18 mouse cellular contexts compared by ENCODE assay signal in genomic region chr7:45507583-45507982, GRCm38 (mm10). TPM values are rescaled to one million over a fixed set of nuclear protein-coding genes. Genes with fewer than 3 reads are reported as not detected.
DNase-seq lines count a peak whose midpoint lies in the region; ATAC-seq and TF ChIP-seq lines count a peak whose summit lies in the region.
"Had no signal": no experiment of that assay in that cellular context is flagged by ENCODE, and none has a peak within 500 bp of the region (broad histone marks: within the 10 kb centered on the region; RNA-seq: fewer than 3 reads in every experiment).

No protein-coding gene starts in this region.

- no peak for TF ChIP-seq CTCF in G1E (IDR thresholded peaks at IDR 0.05; ENCODE audit: low read depth, low read length)

- H3K9ac ChIP-seq in heart, embryonic 13.5 days, result no peak overlapping the region
- no peak overlapping the region; the same call in 1 of the 2 replicates for H3K9ac ChIP-seq in heart, embryonic 12.5 days
- H3K9ac ChIP-seq in liver, embryonic 16.5 days (ENCODE audit: low read depth, low read length), result peak overlapping the region; percentile 65
- H3K9ac ChIP-seq: hindbrain, embryonic 15.5 days; neural tube, embryonic 12.5 days had no signal

- no peak for DNase-seq in G1E (ENCODE audit: low spot score)
- peak; percentile 40 for DNase-seq in kidney, adult 9 months
- no peak for DNase-seq in ovary, postnatal 36 days (ENCODE audit: low spot score)
- DNase-seq in left cerebral cortex, adult 18-20 months (ENCODE audit: low spot score in 2 of 2), result no peak
- DNase-seq in gastrocnemius, postnatal 4 days (ENCODE audit: low spot score in 2 of 2), result no peak
- DNase-seq: adrenal gland, postnatal 10 days; lung, postnatal 10 days; thymus, postnatal 36 days had no signal

- H3K4me2 ChIP-seq in heart, embryonic 13.5 days, result peak overlapping the region; percentile 96; the same call in 1 of the 2 replicates
- no peak overlapping the region for H3K4me2 ChIP-seq in heart, embryonic 12.5 days
- H3K4me2 ChIP-seq in liver, embryonic 16.5 days (ENCODE audit: low read depth, low read length), result peak overlapping the region; percentile 76
- H3K4me2 ChIP-seq: hindbrain, embryonic 15.5 days; neural tube, embryonic 12.5 days had no signal

- no peak for ATAC-seq in heart, embryonic 13.5 days (ENCODE audit: extremely low read depth, insufficient number of reproducible peaks, low FRiP score, low TSS enrichment)
- no peak for ATAC-seq in heart, embryonic 12.5 days (ENCODE audit: insufficient number of reproducible peaks, low FRiP score)
- no peak for ATAC-seq in G1E (ENCODE audit: extremely low read depth, insufficient number of reproducible peaks, low FRiP score, poor library complexity, severe bottlenecking)
- no peak for ATAC-seq in liver, embryonic 16.5 days (ENCODE audit: low read depth)

- no peaks in the 10 kb centered on the region for H3K9me3 ChIP-seq in heart, embryonic 13.5 days
- H3K9me3 ChIP-seq in heart, embryonic 12.5 days (replicated peaks), result no peaks in the 10 kb centered on the region
- H3K9me3 ChIP-seq in G1E (replicated peaks), result no peaks in the 10 kb centered on the region
- no peaks in the 10 kb centered on the region for H3K9me3 ChIP-seq in liver, embryonic 16.5 days (replicated peaks; ENCODE audit: control insufficient read depth, low read length)
- H3K9me3 ChIP-seq: hindbrain, embryonic 15.5 days; midbrain, embryonic 10.5 days; neural tube, embryonic 12.5 days had no signal

- WGBS in heart, embryonic 13.5 days, result 86% methylated on average over 6 of the region's 6 CpGs
- 84% methylated on average over 6 of the region's 6 CpGs for WGBS in heart, embryonic 12.5 days
- WGBS in liver, embryonic 16.5 days (ENCODE audit: insufficient replicate concordance), result 77% methylated on average over 6 of the region's 6 CpGs

- peaks cover 18% of the 10 kb centered on the region for H3K4me1 ChIP-seq in heart, embryonic 13.5 days
- peaks cover 19% of the 10 kb centered on the region for H3K4me1 ChIP-seq in heart, embryonic 12.5 days (replicated peaks)
- peaks cover 52% of the 10 kb centered on the region for H3K4me1 ChIP-seq in G1E (ENCODE audit: insufficient read depth, low read depth, low read length)
- H3K4me1 ChIP-seq in liver, embryonic 16.5 days (ENCODE audit: control insufficient read depth, low read depth, low read length), result peaks cover 24% of the 10 kb centered on the region

- H3K36me3 ChIP-seq in heart, embryonic 13.5 days, result peaks cover 49% of the 10 kb centered on the region
- H3K36me3 ChIP-seq in heart, embryonic 12.5 days, result peaks cover 45% of the 10 kb centered on the region
- peaks cover 57% of the 10 kb centered on the region for H3K36me3 ChIP-seq in G1E (replicated peaks)
- peaks cover 25% of the 10 kb centered on the region for H3K36me3 ChIP-seq in liver, embryonic 16.5 days (ENCODE audit: control insufficient read depth, insufficient read depth)

- no peaks in the 10 kb centered on the region for H3K27me3 ChIP-seq in heart, embryonic 13.5 days (replicated peaks)
- H3K27me3 ChIP-seq in heart, embryonic 12.5 days (replicated peaks), result no peaks in the 10 kb centered on the region
- no peaks in the 10 kb centered on the region for H3K27me3 ChIP-seq in G1E (ENCODE audit: insufficient read depth, low read length)
- no peaks in the 10 kb centered on the region for H3K27me3 ChIP-seq in liver, embryonic 16.5 days (ENCODE audit: control insufficient read depth, insufficient read depth, low read depth, low read length)
- H3K27me3 ChIP-seq: CH12.LX; hindbrain, embryonic 15.5 days; neural tube, embryonic 12.5 days had no signal

- H3K4me3 ChIP-seq in heart, embryonic 13.5 days, result no peak overlapping the region
- H3K4me3 ChIP-seq in heart, embryonic 12.5 days, result no peak overlapping the region
- H3K4me3 ChIP-seq in G1E (ENCODE audit: low read depth, low read length), result peak overlapping the region; percentile 28; the same call in 1 of the 2 replicates
- H3K4me3 ChIP-seq in liver, embryonic 16.5 days (ENCODE audit: low read depth, low read length), result peak overlapping the region; percentile 75
- H3K4me3 ChIP-seq: hindbrain, embryonic 15.5 days; midbrain, embryonic 10.5 days; neural tube, embryonic 12.5 days had no signal

- no peak overlapping the region for H3K27ac ChIP-seq in heart, embryonic 13.5 days (replicated peaks)
- no peak overlapping the region for H3K27ac ChIP-seq in heart, embryonic 12.5 days (ENCODE audit: poor library complexity, severe bottlenecking)
- H3K27ac ChIP-seq in liver, embryonic 16.5 days (ENCODE audit: low read length), result peak overlapping the region; percentile 95
- H3K27ac ChIP-seq: hindbrain, embryonic 15.5 days; kidney, postnatal 0 days; midbrain, embryonic 10.5 days; neural tube, embryonic 12.5 days had no signal

RNA-seq across cellular contexts. Expression of gene Nucb1, which starts 2.6 kb away (rescaled TPM):
- 175 and 177 TPM in 2 replicates for polyA plus RNA-seq in heart, embryonic 13.5 days (2015; fragmentation: Nextera tagmentation; extraction: Ambion mirVana)
- polyA plus RNA-seq in heart, embryonic 12.5 days (2016; fragmentation: Nextera tagmentation; extraction: Ambion mirVana), result 176 and 185 TPM in 2 replicates
- total RNA-seq in G1E (2014; fragmentation: Nextera tagmentation), result 91.8 and 127 TPM in 2 replicates
- 378 and 409 TPM in 2 replicates for total RNA-seq in G1E (2017)
- 403 and 408 TPM in 2 replicates for polyA plus RNA-seq in G1E (2012)
- polyA plus RNA-seq in liver, embryonic 16.5 days (2015; fragmentation: Nextera tagmentation; extraction: Ambion mirVana), result 122 and 124 TPM in 2 replicates
- 100 to 1,000 TPM; 111 to 112 TPM for total RNA-seq in left cerebral cortex, adult 18-20 months (2021)
- 100 to 1,000 TPM; 182 to 199 TPM for total RNA-seq in gastrocnemius, postnatal 4 days (2021)

RNA-seq across cellular contexts. Expression of gene Ppp1r15a, which starts 18.5 kb away (rescaled TPM):
- 38.5 and 49.6 TPM in 2 replicates for polyA plus RNA-seq in heart, embryonic 13.5 days (2015; fragmentation: Nextera tagmentation; extraction: Ambion mirVana)
- polyA plus RNA-seq in heart, embryonic 12.5 days (2016; fragmentation: Nextera tagmentation; extraction: Ambion mirVana), result 33.7 and 35.2 TPM in 2 replicates
- total RNA-seq in G1E (2014; fragmentation: Nextera tagmentation) (57.6 and 75.0 TPM in 2 replicates), G1E (2017) (67.9 and 80.2 TPM in 2 replicates)
- polyA plus RNA-seq in G1E (2012), result 56.8 and 62.3 TPM in 2 replicates
- polyA plus RNA-seq in liver, embryonic 16.5 days (2015; fragmentation: Nextera tagmentation; extraction: Ambion mirVana), result 293 and 328 TPM in 2 replicates
- 10 to 100 TPM; 23.1 to 25.9 TPM for total RNA-seq in left cerebral cortex, adult 18-20 months (2021)
- total RNA-seq in gastrocnemius, postnatal 4 days (2021), result 10 to 100 TPM; 22.7 to 23.5 TPM

RNA-seq across cellular contexts. Expression of gene Plekha4, which starts 18.5 kb away (rescaled TPM):
- 1.1 and 1.2 TPM in 2 replicates for polyA plus RNA-seq in heart, embryonic 13.5 days (2015; fragmentation: Nextera tagmentation; extraction: Ambion mirVana)
- 0.57 and 0.68 TPM in 2 replicates for polyA plus RNA-seq in heart, embryonic 12.5 days (2016; fragmentation: Nextera tagmentation; extraction: Ambion mirVana)
- total RNA-seq in G1E (2014; fragmentation: Nextera tagmentation), result 1.5 and 1.7 TPM in 2 replicates
- total RNA-seq in G1E (2017), result 0.70 and 2.8 TPM in 2 replicates
- polyA plus RNA-seq in G1E (2012), result 1.2 and 1.3 TPM in 2 replicates
- polyA plus RNA-seq in liver, embryonic 16.5 days (2015; fragmentation: Nextera tagmentation; extraction: Ambion mirVana), result 0.47 and 0.78 TPM in 2 replicates
- 1 to 10 TPM; 6.1 to 8.2 TPM for total RNA-seq in left cerebral cortex, adult 18-20 months (2021)
- 10 to 100 TPM; 17.1 to 20.3 TPM for total RNA-seq in gastrocnemius, postnatal 4 days (2021)

RNA-seq across cellular contexts. Expression of gene Dhdh, which starts 19.0 kb away (rescaled TPM):
- polyA plus RNA-seq in heart, embryonic 13.5 days (2015; fragmentation: Nextera tagmentation; extraction: Ambion mirVana), result 3.9 TPM in 2 replicates
- 4.2 and 4.3 TPM in 2 replicates for polyA plus RNA-seq in heart, embryonic 12.5 days (2016; fragmentation: Nextera tagmentation; extraction: Ambion mirVana)
- total RNA-seq in G1E (2014; fragmentation: Nextera tagmentation) (17.7 and 18.0 TPM in 2 replicates), G1E (2017) (4.8 and 6.8 TPM in 2 replicates)
- 1.3 and 1.6 TPM in 2 replicates for polyA plus RNA-seq in G1E (2012)
- 2.5 and 3.3 TPM in 2 replicates for polyA plus RNA-seq in liver, embryonic 16.5 days (2015; fragmentation: Nextera tagmentation; extraction: Ambion mirVana)
- 1 to 10 TPM; 3.9 to 4.7 TPM for total RNA-seq in left cerebral cortex, adult 18-20 months (2021)
- 1 to 10 TPM; 8.3 TPM for total RNA-seq in gastrocnemius, postnatal 4 days (2021)

RNA-seq across cellular contexts. Expression of gene Gm45808, which starts 21.0 kb away (rescaled TPM):
- polyA plus RNA-seq in heart, embryonic 13.5 days (2015; fragmentation: Nextera tagmentation; extraction: Ambion mirVana), result not detected in 2 replicates
- not detected in 2 replicates for polyA plus RNA-seq in heart, embryonic 12.5 days (2016; fragmentation: Nextera tagmentation; extraction: Ambion mirVana)
- not detected in 2 replicates for total RNA-seq in G1E (2014; fragmentation: Nextera tagmentation)
- total RNA-seq in G1E (2017), result not detected in 2 replicates
- polyA plus RNA-seq in G1E (2012), result not detected in 2 replicates
- not detected in 2 replicates for polyA plus RNA-seq in liver, embryonic 16.5 days (2015; fragmentation: Nextera tagmentation; extraction: Ambion mirVana)
- total RNA-seq in left cerebral cortex, adult 18-20 months (2021), result 1 to 10 TPM; 2.5 to 3.8 TPM
- total RNA-seq in gastrocnemius, postnatal 4 days (2021), result 1 to 10 TPM; 3.8 to 5.4 TPM
- polyA plus RNA-seq: embryonic facial prominence, embryonic 11.5 days; hindbrain, embryonic 15.5 days; kidney, postnatal 0 days; limb, embryonic 14.5 days; midbrain, embryonic 10.5 days; neural tube, embryonic 12.5 days had no signal

Comparison
In these comparisons a context has a peak if more than half of its experiments do, and no peak if none do; other contexts are left out.
1. H3K4me3 ChIP-seq: peak in G1E (single experiment) and liver, embryonic 16.5 days (single experiment); none in heart, embryonic 13.5 days (single experiment) and heart, embryonic 12.5 days (single experiment).